Mouse (Mus musculus) midbrain, postnatal 0 days (tissue): ENCODE results near the gene Gjc1. TPM values are rescaled to one million over a fixed set of nuclear protein-coding genes. Genes with fewer than 3 reads are reported as not detected.

Experiments used
- ATAC-seq: fragments of 200-750 bp; cut with Nextera tagmentation; 2 replicates; pipeline ENCODE4 v1.8.0; 2017; ENCODE audit warnings: moderate number of reproducible peaks, mild to moderate bottlenecking, moderate TSS enrichment, moderate library complexity; ENCODE audit not compliant: low FRiP score
- DNase-seq: peaks from one replicate; pipeline ENCODE4 v3.0.0-alpha.2; 2015; ENCODE audit warnings: low spot score
- H3K27ac ChIP-seq: fragments of 300-500 bp; sonication (generic); 2 replicates; pipeline ENCODE4 v1.5.1; 2014; ENCODE audit warnings: low read depth, mild to moderate bottlenecking, low read length, mixed read lengths
- H3K27me3 ChIP-seq: fragments of 300-500 bp; sonication (generic); 2 replicates; pipeline ENCODE4 v1.6.1; 2014; ENCODE audit warnings: low read length, control low read depth, mixed read lengths; ENCODE audit not compliant: insufficient read depth
- H3K36me3 ChIP-seq: fragments of 300-500 bp; sonication (generic); 2 replicates; pipeline ENCODE4 v1.6.1; 2014; ENCODE audit warnings: low read length, control low read depth, mixed read lengths; ENCODE audit not compliant: insufficient read depth
- H3K4me1 ChIP-seq: fragments of 300-500 bp; sonication (generic); 2 replicates; pipeline ENCODE4 v1.6.1; 2014; ENCODE audit warnings: mild to moderate bottlenecking, control low read depth, antibody characterized with exemption, low read length, mixed read lengths; ENCODE audit not compliant: insufficient read depth
- H3K4me2 ChIP-seq: fragments of 300-500 bp; sonication (generic); 2 replicates; pipeline ENCODE4 v1.6.1; 2014; ENCODE audit warnings: low read depth, mild to moderate bottlenecking, low read length, mixed read lengths; ENCODE audit not compliant: poor library complexity, severe bottlenecking
- H3K4me3 ChIP-seq: fragments of 300-500 bp; sonication (generic); 2 replicates; pipeline ENCODE4 v1.5.1; 2014; ENCODE audit warnings: low read depth, mild to moderate bottlenecking, low read length, moderate library complexity
- H3K9ac ChIP-seq: fragments of 300-500 bp; sonication (generic); replicated peaks from 2 replicates; pipeline ENCODE4 v1.6.1; 2014; ENCODE audit warnings: mild to moderate bottlenecking, low read length, moderate library complexity, mixed read lengths; ENCODE audit not compliant: poor library complexity, severe bottlenecking
- H3K9me3 ChIP-seq: fragments of 300-500 bp; sonication (generic); 2 replicates; pipeline ENCODE4 v1.6.1; 2016; ENCODE audit warnings: low read length, control low read depth
- CTCF ChIP-seq: IDR thresholded peaks from 2 replicates; pipeline ENCODE4 v1.5.1; 2016; ENCODE audit warnings: antibody characterized with exemption, mild to moderate bottlenecking
- WGBS: fragments of 180-500 bp; shearing (Covaris S2); extraction: QIAGEN DNeasy Blood & Tissue Kit; methylation state at CpG from one replicate; pipeline ENCODE4 v1.1.7; 2014; 5-methylcytosine and 5-hydroxymethylcytosine counted together
- polyA plus RNA-seq: library from polyadenylated mRNA; unstranded; fragments of >200 nt; fragmentation: Nextera tagmentation; extraction: Ambion mirVana; gene quantifications from 2 replicates; pipeline ENCODE4 v1.2.1, GENCODE M21; 2015
- total RNA-seq: library from RNA; depleted of rRNA; stranded (reverse); fragments of >200 nt; gene quantifications from 2 replicates; pipeline ENCODE4 v1.2.3, GENCODE M21; 2014; rRNA removed

Gjc1 gene
- total RNA-seq (18.1 and 18.8 TPM in 2 replicates), polyA plus RNA-seq (14.8 and 17.8 TPM in 2 replicates)

DNA sequence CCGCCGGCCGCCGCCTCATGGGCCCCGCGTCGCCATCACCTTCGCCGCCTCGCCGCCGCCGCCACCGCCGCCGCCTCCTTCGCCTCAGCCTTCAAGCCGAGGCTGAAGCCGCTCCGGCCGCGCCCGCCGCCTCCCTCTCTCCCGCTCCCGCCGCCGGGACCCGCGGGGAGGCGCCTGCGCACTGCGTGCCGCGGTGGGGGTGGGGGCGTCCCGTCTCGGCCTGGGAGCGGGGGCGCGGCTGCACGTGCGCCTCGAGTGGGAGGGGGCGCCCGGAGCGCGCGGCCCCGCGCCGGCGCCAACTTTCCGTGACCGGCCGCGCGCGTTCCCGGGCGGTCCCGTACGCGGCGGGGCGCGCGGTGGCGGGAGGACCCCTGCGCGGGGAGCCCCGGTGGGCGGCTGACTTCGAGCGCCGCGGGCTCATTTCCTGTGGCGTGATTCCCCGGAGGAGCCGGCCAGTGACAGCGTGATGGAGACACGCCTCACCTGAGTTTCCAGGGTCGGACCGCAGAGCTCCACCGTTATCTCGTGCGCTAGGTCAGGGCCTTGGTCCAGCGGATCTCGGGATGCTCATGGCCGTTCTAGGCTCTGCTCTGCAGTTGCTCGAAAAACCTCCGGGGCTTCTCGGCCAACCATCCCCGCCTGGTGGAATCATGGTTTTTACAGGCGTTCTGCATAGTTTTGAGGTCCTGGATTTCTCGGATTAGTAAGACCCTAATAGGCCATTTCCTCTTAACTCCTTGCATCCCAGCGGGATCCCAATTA is at the start of gene Gjc1:
Gene Gjc1 (minus strand): TSS at position 680 of the 762 bp plus-strand sequence.
- WGBS: 1% methylated on average over 43 of the region's 97 CpGs
- peak; percentile 48 for TF ChIP-seq CTCF
- Histone ChIP-seq H3K36me3 (no peaks in the 10 kb centered on the region), H3K9ac (peak within 1 kb of the TSS; percentile 74), H3K4me3 (peak within 1 kb of the TSS; percentile 82), H3K4me2 (peak within 1 kb of the TSS; percentile 75), H3K4me1 (no peaks in the 10 kb centered on the region; the same call in 1 of the 2 replicates), H3K27ac (peak within 1 kb of the TSS; percentile 78), H3K9me3 (no peaks in the 10 kb centered on the region), H3K27me3 (no peaks in the 10 kb centered on the region)
- DNase-seq (peak; percentile 66), ATAC-seq (peak; percentile 74)

DNA sequence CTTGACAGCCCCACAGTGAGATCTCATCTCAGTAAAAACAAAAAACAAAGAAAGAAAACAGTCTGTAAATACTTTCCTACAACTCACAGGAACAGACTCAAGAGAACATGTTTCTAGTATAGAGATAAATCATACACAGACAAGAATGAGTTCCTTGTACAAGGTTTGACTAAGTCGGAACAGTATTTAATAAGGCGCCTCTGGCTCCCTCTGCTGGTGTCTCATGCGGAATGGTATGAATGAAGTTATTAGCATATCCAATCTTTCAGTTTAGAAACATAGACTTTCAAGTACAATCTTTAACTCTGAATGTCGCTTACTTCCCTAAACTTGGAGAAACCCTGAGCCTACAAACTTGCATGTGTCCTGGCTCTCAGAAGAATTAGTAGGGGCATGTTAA is 44.8 kb upstream of the Gjc1 start:
- TF ChIP-seq CTCF: peak; percentile 88
- H3K36me3 ChIP-seq: peaks cover 52% of the 10 kb centered on the region
- WGBS: 32% methylated on average over 4 of the region's 4 CpGs
- no peak overlapping the region for H3K4me3 ChIP-seq
- no peaks in the 10 kb centered on the region for H3K9me3 ChIP-seq
- no peak overlapping the region for H3K27ac ChIP-seq
- H3K4me1 ChIP-seq: no peaks in the 10 kb centered on the region
- peak; percentile 91 for DNase-seq
- no peak overlapping the region for H3K4me2 ChIP-seq
- no peak for ATAC-seq
- no peaks in the 10 kb centered on the region for H3K27me3 ChIP-seq
- H3K9ac ChIP-seq: no peak overlapping the region

DNA sequence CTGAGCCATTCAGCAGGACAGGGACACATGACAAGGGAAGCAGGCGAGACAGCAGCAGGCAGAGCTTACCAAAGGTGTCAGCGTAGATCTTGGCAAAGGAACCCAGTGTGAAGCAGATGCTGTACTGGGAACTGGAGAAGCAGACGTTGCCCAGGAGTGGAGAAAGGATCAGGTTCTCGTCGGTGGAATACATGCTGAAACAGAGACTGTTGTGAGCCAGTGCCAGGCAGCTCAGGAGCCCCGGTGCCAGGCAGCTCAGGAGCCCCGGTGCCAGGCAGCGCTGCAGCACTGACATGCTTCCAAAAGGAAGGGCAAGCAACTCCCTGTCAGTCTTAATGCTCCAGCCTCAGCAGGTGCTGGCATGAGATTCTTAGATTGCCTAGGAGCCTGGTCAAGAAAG is 40.4 kb upstream of the Gjc1 start:
- Histone ChIP-seq H3K4me3 (no peak overlapping the region), H3K4me1 (no peaks in the 10 kb centered on the region), H3K27me3 (no peaks in the 10 kb centered on the region), H3K9ac (no peak overlapping the region), H3K4me2 (no peak overlapping the region), H3K9me3 (no peaks in the 10 kb centered on the region), H3K36me3 (peaks cover 55% of the 10 kb centered on the region), H3K27ac (no peak overlapping the region)
- ATAC-seq: no peak
- WGBS: 86% methylated on average over 8 of the region's 8 CpGs
- no peak for TF ChIP-seq CTCF
- peak; percentile 67 for DNase-seq

DNA sequence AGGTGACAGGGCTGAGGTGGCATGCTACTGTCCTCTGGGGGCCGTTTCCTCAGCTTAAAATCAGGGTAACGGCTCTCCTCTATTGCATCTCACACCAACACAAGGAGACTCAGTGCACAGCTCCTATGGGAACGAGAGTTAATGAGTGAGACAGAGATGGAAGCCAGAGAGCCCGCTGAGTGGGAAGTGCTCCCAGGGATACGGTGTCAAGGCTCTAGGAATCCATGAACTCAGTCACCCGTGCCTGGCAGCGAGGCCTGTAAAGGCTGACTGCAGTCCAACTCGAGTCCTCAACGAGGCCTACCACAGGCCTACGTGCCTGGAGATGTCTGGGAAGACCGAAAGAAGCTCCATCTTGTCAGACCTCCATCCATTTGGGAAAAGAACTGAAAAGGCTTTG is 39.5 kb upstream of the Gjc1 start:
- H3K36me3 ChIP-seq: peaks cover 62% of the 10 kb centered on the region
- DNase-seq (peak; percentile 75), ATAC-seq (no peak)
- no peak overlapping the region for H3K4me2 ChIP-seq
- H3K4me3 ChIP-seq: no peak overlapping the region
- 80% methylated on average over 11 of the region's 11 CpGs for WGBS
- H3K27me3 ChIP-seq: no peaks in the 10 kb centered on the region
- H3K27ac ChIP-seq: no peak overlapping the region
- H3K4me1 ChIP-seq: no peaks in the 10 kb centered on the region
- TF ChIP-seq CTCF: no peak
- H3K9me3 ChIP-seq: no peaks in the 10 kb centered on the region
- H3K9ac ChIP-seq: no peak overlapping the region

DNA sequence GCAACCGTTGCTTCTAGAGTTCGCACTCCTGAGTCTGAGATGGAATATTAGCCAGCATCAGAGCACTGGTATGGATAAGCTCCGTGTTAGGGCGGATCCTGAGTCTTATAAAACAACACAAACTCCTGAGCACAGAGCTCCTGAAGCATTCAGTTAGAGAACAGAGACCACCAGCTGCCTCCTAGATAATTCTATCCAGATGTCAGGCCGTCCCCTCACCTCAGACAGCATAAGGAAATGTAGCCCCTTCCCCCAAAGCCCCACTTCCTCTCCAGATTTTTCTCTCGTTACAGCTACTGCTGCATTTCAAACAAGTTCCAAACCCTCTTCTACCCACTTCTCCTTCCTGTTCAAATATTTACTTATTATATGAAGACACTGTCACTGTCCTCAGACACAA is 36.4 kb upstream of the Gjc1 start:
- TF ChIP-seq CTCF: no peak
- Histone ChIP-seq H3K4me1 (no peaks in the 10 kb centered on the region), H3K9me3 (no peaks in the 10 kb centered on the region), H3K4me2 (no peak overlapping the region), H3K4me3 (no peak overlapping the region), H3K27ac (no peak overlapping the region), H3K27me3 (no peaks in the 10 kb centered on the region), H3K9ac (no peak overlapping the region), H3K36me3 (peaks cover 65% of the 10 kb centered on the region)
- DNase-seq (no peak), ATAC-seq (no peak)
- 90% methylated on average over 6 of the region's 6 CpGs for WGBS

DNA sequence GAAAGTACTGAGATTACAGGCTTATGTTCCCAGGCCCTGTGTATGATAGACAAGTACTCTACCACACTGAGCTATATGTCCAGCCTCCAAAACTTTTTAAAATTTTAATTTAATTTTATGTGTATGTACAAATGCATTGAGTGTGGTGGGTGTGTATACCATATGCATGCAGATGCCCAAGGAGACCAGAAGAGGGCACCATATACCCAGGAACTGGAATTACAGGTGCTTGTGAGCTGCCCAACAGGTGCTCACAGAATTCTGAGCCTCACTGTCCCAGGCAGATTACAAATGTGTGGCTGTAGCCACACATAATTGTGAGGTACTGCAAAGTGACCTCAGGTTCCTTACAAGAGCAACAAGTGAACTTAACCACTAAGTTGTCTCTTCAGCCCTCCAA is 34.3 kb upstream of the Gjc1 start:
- peak; percentile 55 for DNase-seq
- peaks cover 61% of the 10 kb centered on the region for H3K36me3 ChIP-seq

More for the DNA sequence above, 34.3 kb upstream of the Gjc1 start:
- Histone ChIP-seq H3K9ac (no peak overlapping the region), H3K27me3 (no peaks in the 10 kb centered on the region), H3K27ac (no peak overlapping the region), H3K4me3 (no peak overlapping the region), H3K9me3 (no peaks in the 10 kb centered on the region), H3K4me2 (no peak overlapping the region), H3K4me1 (no peaks in the 10 kb centered on the region)
- ATAC-seq: no peak
- peak; percentile 72 for TF ChIP-seq CTCF
